Mouse (Mus musculus) stomach, postnatal 0 days (tissue): Measurements from ENCODE around the gene Armh1.

ENCODE experiments used
- CTCF ChIP-seq: IDR thresholded peaks from 2 replicates; pipeline ENCODE4 v1.5.1; 2016; ENCODE audit warnings: antibody characterized with exemption, low read depth, mild to moderate bottlenecking, moderate library complexity
- EP300 ChIP-seq: optimal IDR thresholded peaks from 2 replicates; pipeline ENCODE3; 2016; ENCODE audit warnings: antibody characterized with exemption

GRCm38 (mm10) chr4:117278381-117279252 is 26.7 kb upstream of the Armh1 start:
- TF ChIP-seq EP300 = no peak
- no peak for TF ChIP-seq CTCF
